Mouse (Mus musculus): ENCODE measurements at regions not wholly inside any gene's neighbourhood (a gene's known extent, or its start where the extent isn't known, plus 50 kb on each side); places are given as distances from the start of the nearest gene placed in this dataset.
A peak's percentile ranks its signal among the peaks of the same experiment; 100 is the strongest.
"Not testable (repeated sequence)": the region's sequence is repeated elsewhere in the genome, so short reads cannot be mapped to it uniquely, and the experiment has no call there.

DNA sequence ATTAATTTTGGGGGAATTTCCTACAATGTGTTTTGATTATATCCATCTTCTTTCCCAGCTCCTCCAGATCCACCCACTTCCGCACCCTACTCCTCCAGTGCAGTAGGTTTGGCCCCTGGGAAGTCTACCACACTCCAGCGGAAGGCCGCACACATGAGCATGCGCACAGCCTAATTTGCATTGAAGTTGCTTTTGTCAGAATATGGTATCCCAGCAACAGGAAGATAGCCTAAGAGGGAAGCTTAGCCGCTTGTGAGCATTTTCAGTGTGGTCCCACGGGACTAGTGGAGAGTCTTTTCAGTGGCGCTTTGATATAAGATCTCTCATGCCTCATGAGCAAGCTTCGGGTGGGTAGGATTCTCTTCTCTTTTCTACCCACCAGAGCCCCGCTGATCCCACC is 455.6 kb downstream of the Cbln4 start:
- peak; percentile 15 for DNase-seq

DNA sequence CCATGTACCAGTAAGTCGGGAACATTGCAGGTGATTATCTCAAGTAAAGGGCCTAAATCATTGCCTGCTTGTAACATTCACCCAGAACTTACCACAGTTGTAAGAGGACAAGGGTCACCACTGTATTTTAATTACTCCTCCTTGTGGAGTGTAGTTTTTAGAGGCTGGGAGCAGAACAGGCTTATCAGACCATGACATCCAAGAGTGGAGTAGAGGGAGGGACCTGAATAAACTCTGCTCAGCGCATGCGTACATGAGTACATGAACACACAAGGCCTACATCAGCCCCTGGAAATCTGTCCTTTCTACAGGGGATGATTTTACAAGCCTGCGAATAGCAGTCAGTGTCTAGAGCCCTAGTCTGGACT is 456.4 kb downstream of the Cbln4 start:
- DNase-seq, result no peak

GRCm38 (mm10) chr2:171586217-171586852 is 456.9 kb downstream of the Cbln4 start:
- no peak for DNase-seq

GRCm38 (mm10) chr2:171574360-171574759 is 468.9 kb downstream of the Cbln4 start:
- no peak for DNase-seq

DNA sequence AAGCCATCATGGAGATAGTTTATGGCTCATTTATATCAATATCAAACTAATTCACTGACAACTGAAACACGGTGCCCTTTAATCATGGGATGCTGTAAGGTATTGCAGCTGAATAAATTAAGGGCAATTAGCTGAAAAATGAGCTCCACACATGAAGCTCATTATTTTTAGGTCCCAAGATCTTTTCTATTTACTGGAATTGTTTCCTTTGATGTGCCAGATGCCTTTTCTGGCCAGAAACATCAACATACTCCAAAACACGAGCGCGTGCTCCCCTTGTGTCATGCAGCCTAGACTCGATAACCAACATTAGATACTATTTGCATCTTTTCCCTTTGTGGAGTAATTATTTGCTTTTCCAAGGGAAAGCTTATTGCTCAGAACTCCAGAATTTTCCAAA is 480.6 kb downstream of the Cbln4 start:
- no peak for DNase-seq

DNA sequence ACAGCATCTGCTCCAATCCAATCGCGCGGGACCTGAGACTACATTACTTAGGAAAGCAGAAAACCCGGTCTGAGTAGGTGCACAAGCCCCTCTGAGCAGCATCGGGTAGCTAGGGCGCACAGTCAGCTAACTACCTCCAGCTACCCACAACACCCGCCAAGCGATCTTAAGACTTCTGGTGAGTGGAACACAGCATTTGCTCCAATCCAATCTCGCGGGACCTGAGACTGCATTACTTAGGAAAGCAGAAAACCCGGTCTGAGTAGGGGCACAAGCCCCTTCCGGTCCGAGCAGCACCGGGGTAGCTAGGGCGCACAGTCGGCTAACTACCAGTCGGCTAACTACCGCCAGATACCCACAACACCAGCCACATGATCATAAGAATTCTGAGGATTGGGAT is 500.5 kb downstream of the Cbln4 start:
- DNase-seq, result not testable (repeated sequence)

DNA sequence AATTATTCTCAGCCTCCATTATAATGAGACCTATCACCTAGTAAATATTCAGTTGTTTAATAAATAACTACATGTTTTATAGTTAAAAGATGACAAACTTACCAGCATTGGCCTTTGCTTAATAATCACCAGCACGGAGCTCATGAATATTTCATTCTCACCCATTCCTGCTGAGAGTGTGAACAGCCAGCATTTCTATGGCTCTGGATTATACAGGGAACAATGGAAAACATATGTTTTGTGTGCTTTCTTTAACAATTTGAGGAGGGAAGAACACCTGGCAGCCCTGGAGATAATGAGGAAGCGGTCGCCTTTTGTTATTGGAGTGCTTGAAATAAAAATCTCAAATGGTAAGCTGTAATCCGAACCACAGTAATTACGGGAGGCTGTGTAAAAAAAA is 528.4 kb downstream of the Cbln4 start:
- no peak for DNase-seq

- no peak for DNase-seq
Observed at GRCm38 (mm10) chr2:171496620-171497019, 546.6 kb downstream of the Cbln4 start.

- peak; percentile 67 for DNase-seq
Observed at GRCm38 (mm10) chr2:171493741-171494140, 549.5 kb downstream of the Cbln4 start.

- no peak for DNase-seq
Observed at GRCm38 (mm10) chr2:171487284-171487683, 556.0 kb downstream of the Cbln4 start.

- DNase-seq, result no peak
Observed at GRCm38 (mm10) chr2:171453241-171453640, 590.0 kb downstream of the Cbln4 start.

- DNase-seq, result no peak
Observed at GRCm38 (mm10) chr2:171406057-171406456, 637.2 kb downstream of the Cbln4 start.

GRCm38 (mm10) chr2:171388936-171389335 is 654.3 kb downstream of the Cbln4 start:
- DNase-seq, result no peak

GRCm38 (mm10) chr2:171373457-171373856 is 641.9 kb downstream of the Dok5 start:
- no peak for DNase-seq

DNA sequence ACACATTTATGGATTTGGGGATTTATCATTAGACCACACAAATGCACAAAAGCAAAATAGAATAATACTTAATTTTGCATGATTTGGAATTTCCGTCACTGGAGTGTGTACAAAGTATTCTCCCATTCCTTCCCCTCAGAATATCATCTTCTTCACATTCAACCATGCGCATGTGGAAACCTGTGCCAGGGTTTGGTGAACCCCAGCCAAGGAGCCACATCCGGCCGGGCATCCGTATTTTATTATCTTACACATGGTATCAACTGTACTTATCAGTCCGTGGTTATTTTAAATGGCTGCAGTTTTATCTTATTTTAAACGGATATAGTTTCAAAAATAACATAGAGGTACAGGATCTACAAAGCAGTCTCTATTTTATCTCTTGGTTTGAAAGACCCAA is 641.4 kb downstream of the Dok5 start:
- DNase-seq, result no peak

GRCm38 (mm10) chr2:171371751-171372150 is 640.1 kb downstream of the Dok5 start:
- no peak for DNase-seq

DNA sequence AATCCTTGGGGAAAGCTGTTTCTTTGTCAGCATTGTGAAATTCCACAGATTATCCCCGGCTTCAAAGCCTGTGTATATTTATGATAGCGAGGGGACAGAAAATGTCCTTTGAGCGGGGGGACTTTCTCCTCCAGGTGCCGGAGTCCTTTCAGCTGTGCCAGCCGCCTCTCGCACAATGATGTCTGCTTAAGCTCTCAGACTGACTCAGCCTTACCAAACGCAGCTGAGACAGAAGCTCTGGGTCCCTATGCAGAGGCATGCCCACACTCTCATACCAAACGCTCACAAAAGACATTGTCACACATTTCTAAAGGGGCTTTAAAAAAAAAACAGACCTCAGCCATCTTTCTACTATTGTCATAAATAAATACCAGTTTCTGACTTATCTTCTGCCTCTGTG is 633.9 kb downstream of the Dok5 start:
- DNase-seq, result no peak

DNA sequence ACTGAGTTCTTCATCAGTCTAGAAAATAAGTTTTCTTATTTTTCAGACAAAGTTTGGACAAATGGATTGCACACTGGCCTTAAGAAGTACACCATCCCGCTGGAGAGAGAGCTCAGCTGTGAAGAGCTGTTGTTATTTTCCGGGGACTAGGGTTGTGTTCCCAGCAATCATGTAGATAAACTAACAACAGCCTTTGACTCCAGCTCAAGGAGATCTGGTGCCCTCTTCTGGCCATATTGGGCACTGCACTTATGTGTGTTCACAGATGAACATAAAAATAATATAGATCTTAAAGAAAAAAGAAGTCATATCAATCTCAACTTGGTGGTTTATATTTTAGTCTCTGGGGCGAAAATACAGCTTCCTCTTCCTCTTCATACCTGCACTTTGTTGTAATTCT is 633.0 kb downstream of the Dok5 start:
- no peak for DNase-seq

DNA sequence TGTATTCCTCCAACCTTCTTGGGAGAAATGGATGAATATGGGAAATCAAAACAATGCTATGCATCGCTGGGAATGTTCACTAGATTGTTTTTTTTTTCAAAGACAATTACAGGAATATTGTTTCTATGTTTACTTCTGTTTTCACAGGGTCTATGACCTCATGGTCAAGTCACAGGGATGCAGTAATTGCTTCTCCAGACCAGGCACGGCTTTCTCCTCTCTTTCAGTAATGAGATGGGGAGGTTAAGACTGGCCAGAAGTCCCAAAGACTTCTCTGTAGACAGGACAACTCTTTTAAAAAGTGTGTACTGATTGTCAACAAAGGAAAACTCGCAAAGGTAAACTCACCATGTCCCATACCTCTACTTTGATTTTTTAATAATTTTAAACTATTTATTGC is 631.8 kb downstream of the Dok5 start:
- DNase-seq, result no peak

- DNase-seq, result no peak
Observed at GRCm38 (mm10) chr2:171358071-171358760, 626.6 kb downstream of the Dok5 start.

DNA sequence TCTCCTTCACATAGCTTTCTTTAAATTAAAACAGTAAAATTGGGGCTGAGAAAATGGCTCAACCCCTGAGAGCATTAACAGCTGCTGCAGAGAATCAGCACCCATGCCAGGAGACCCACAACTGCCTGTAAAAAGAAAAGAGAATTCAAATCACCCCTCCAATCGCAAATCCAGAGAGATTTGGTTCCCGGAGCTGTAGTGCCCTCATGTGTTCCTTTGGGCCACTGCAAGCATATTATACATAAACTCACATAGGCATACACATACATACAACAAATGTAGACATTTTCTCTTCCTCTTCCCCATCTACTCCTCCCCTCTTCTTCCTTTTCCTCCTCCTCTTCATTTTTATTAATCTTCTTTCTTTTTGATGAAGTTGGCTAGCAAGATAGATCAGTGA is 616.5 kb downstream of the Dok5 start:
- no peak for DNase-seq

DNA sequence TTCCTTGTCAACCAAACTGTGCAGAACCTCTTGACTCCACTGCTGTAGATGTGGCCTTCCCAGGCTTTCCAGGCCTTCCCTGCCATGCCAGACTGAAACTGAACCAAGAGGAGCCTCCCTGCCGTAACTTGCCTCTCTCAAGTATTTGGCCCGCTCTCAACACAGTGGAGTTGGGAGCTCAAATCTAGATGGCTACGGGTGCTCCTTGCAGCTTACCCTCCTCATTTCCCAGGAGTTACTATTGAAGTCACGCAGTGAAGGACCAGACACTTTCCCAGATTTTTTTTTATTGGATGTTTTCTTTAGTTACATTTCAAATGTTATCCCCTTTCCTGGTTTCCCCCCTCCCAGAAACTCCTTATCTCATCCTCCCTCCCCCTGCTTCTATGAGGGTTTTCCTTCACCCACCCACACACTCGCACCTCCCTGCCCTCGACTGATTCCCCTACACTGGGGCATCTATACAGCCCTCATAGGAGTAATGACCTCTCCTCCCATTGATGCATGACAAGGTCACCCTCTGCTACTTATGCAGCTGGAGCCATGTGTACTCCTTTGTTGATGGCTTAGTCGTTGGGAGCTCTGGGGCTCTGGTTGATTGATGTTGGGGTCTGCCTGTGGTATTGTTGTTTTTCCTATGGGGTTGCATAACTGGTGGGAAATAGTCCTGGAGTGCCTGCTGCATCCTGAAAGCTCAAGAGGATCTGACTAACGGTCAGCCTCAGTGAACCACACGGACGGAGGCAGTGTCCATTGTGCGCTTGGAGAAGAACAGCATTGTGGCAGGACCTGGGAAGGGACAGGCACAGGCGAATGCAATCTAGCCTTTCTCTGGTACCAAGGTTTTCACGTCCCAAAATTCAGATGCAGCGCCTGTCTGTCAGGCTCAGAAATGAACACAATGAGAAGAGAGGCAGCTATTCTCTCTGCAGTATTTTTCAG is 602.5 kb downstream of the Dok5 start:
- no peak for DNase-seq

DNA sequence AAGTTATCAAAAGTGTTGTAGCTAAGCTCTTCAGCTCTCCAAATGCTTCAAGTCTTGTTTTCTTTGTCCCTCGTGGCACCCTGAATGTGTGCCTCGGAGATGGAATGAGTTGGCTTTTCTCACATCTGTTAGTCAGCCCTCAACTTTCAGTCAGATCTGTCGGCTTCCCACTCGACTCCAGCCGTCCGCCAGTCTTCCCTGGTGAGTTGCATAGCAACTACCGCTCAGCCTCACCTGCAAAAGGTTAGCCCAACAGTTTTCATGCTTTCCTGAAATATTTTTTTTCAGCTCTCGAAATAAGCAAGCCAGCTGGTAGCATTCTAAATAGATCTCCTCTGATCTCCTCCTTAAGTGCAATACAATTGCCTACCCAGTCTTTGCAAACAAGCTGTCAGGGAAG is 601.2 kb downstream of the Dok5 start:
- no peak for DNase-seq

- DNase-seq, result no peak
Observed at GRCm38 (mm10) chr2:171331529-171331928, 599.9 kb downstream of the Dok5 start.
